Mouse (Mus musculus) thymus, adult 2 months (tissue): ENCODE data around the gene Tmed2.

Experiments
- CTCF ChIP-seq: fragments of 200-500 bp; IDR thresholded peaks from 2 replicates; pipeline ENCODE4 v1.5.1; 2012; ENCODE audit warnings: mild to moderate bottlenecking, control low read depth, low read length, moderate library complexity, borderline replicate concordance; ENCODE audit not compliant: control insufficient read depth, poor library complexity, insufficient read depth; ENCODE audit errors: extremely low read depth
- POLR2A ChIP-seq: fragments of 200-500 bp; IDR thresholded peaks from 2 replicates; pipeline ENCODE4 v1.6.1; 2012; ENCODE audit warnings: mild to moderate bottlenecking, low read length, control low read depth, moderate library complexity; ENCODE audit not compliant: control insufficient read depth, poor library complexity, insufficient read depth; ENCODE audit errors: extremely low read depth

DNA sequence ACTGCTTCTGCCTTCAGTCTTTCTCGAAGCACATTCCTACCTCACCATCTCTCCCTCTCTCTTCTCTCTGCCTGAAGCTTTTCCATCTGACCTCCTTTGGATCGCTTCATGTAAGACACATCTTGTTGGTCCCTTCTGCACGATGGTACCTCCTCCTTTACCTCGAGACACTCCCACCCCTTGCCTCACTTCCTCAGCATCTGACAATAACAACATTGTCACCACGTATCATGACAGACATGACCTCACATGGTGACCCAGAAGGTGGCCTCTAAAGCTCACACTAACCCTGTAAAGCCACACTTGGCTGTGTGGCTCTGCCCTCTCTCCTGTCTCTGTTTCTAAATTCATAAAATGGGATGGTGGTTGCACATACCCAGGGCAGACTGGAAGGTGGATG is 24.7 kb upstream of the Tmed2 start:
- TF ChIP-seq POLR2A = no peak
- TF ChIP-seq CTCF = no peak
